Mouse (Mus musculus) ES-Bruce4 (cell line): ENCODE measurements around the gene Ntn1. TPM values are rescaled to one million over a fixed set of nuclear protein-coding genes. Genes with fewer than 3 reads are reported as not detected.

ENCODE experiments used
- H3K27ac ChIP-seq: 2 replicates; pipeline ENCODE4 v1.5.1; 2012; ENCODE audit warnings: low read length, inconsistent platforms; ENCODE audit not compliant: insufficient read depth
- H3K27me3 ChIP-seq: 2 replicates; pipeline ENCODE4 v1.6.1; 2012; ENCODE audit warnings: mild to moderate bottlenecking, low read length, inconsistent platforms; ENCODE audit not compliant: control insufficient read depth, poor library complexity, insufficient read depth, severe bottlenecking
- H3K36me3 ChIP-seq: 2 replicates; pipeline ENCODE4 v1.6.1; 2012; ENCODE audit warnings: inconsistent platforms, mild to moderate bottlenecking, low read length, moderate library complexity; ENCODE audit not compliant: control insufficient read depth, poor library complexity, insufficient read depth, severe bottlenecking
- H3K4me1 ChIP-seq: one replicate; pipeline ENCODE4 v1.8.1; 2011; ENCODE audit warnings: low read length; ENCODE audit not compliant: control insufficient read depth, insufficient read depth
- H3K4me3 ChIP-seq: 2 replicates; pipeline ENCODE4 v1.5.1; 2011; ENCODE audit warnings: low read depth, mild to moderate bottlenecking, low read length
- H3K9ac ChIP-seq: 2 replicates; pipeline ENCODE4 v1.6.1; 2012; ENCODE audit warnings: low read depth, mild to moderate bottlenecking, inconsistent platforms; ENCODE audit not compliant: poor library complexity, severe bottlenecking
- H3K9me3 ChIP-seq: replicated peaks from 2 replicates; pipeline ENCODE4 v1.6.1; 2012; ENCODE audit warnings: mild to moderate bottlenecking, low read length, inconsistent platforms; ENCODE audit not compliant: control insufficient read depth, poor library complexity, insufficient read depth, severe bottlenecking
- CTCF ChIP-seq: IDR thresholded peaks from one replicate; pipeline ENCODE4 v1.8.1; 2011; ENCODE audit warnings: low read depth, low read length
- EP300 ChIP-seq: IDR thresholded peaks from 2 replicates; pipeline ENCODE4 v1.6.1; 2011; ENCODE audit warnings: low read depth, low read length; ENCODE audit not compliant: insufficient read depth
- POLR2A ChIP-seq: IDR thresholded peaks from one replicate; pipeline ENCODE4 v1.8.1; 2011; ENCODE audit warnings: low read length; ENCODE audit not compliant: insufficient read depth
- polyA plus RNA-seq: library from polyadenylated mRNA; stranded (reverse); fragments of >200 nt; gene quantifications from 2 replicates; pipeline ENCODE4 v1.2.4, GENCODE M21; 2011; ENCODE audit warnings: low read depth; ENCODE audit not compliant: missing spikeins, insufficient read depth, insufficient read length

Ntn1 gene
- polyA plus RNA-seq, 1 experiment = 22.3 TPM

- no peak overlapping the region for H3K27ac ChIP-seq
- no peak overlapping the region for H3K4me3 ChIP-seq
- no peaks in the 10 kb centered on the region for H3K36me3 ChIP-seq
- TF ChIP-seq POLR2A (no peak), CTCF (no peak), EP300 (no peak)
- no peak overlapping the region for H3K9ac ChIP-seq
- no peaks in the 10 kb centered on the region for H3K27me3 ChIP-seq
- H3K4me1 ChIP-seq = no peaks in the 10 kb centered on the region
- H3K9me3 ChIP-seq = no peaks in the 10 kb centered on the region
Measured at GRCm38 (mm10) chr11:68185647-68186046, 215.0 kb downstream of the Ntn1 start.

- Histone ChIP-seq H3K36me3 (no peaks in the 10 kb centered on the region), H3K27me3 (no peaks in the 10 kb centered on the region), H3K4me3 (no peak overlapping the region), H3K27ac (no peak overlapping the region), H3K9ac (no peak overlapping the region), H3K4me1 (no peaks in the 10 kb centered on the region), H3K9me3 (no peaks in the 10 kb centered on the region)
- no peak for TF ChIP-seq EP300
- no peak for TF ChIP-seq CTCF
Measured at GRCm38 (mm10) chr11:68177415-68177814, 223.2 kb downstream of the Ntn1 start.

GRCm38 (mm10) chr11:68176550-68176949, 224.1 kb downstream of the Ntn1 start:
- Histone ChIP-seq H3K36me3 (no peaks in the 10 kb centered on the region), H3K4me3 (no peak overlapping the region), H3K27ac (no peak overlapping the region), H3K27me3 (no peaks in the 10 kb centered on the region), H3K9me3 (no peaks in the 10 kb centered on the region), H3K9ac (no peak overlapping the region), H3K4me1 (no peaks in the 10 kb centered on the region)
- no peak for TF ChIP-seq POLR2A
- TF ChIP-seq EP300 = no peak
- no peak for TF ChIP-seq CTCF

- H3K27me3 ChIP-seq = no peaks in the 10 kb centered on the region
- H3K9me3 ChIP-seq = no peaks in the 10 kb centered on the region
- H3K36me3 ChIP-seq = no peaks in the 10 kb centered on the region
- H3K27ac ChIP-seq = no peak overlapping the region
- no peaks in the 10 kb centered on the region for H3K4me1 ChIP-seq
- H3K9ac ChIP-seq = no peak overlapping the region
- TF ChIP-seq CTCF (no peak), EP300 (no peak), POLR2A (no peak)
- no peak overlapping the region for H3K4me3 ChIP-seq
Measured at GRCm38 (mm10) chr11:68172648-68173045, 228.0 kb downstream of the Ntn1 start.

GRCm38 (mm10) chr11:68171973-68172647, 228.5 kb downstream of the Ntn1 start:
- TF ChIP-seq CTCF (no peak), EP300 (no peak), POLR2A (no peak)
- H3K36me3 ChIP-seq = no peaks in the 10 kb centered on the region
- no peak overlapping the region for H3K9ac ChIP-seq
- no peak overlapping the region for H3K27ac ChIP-seq
- no peaks in the 10 kb centered on the region for H3K4me1 ChIP-seq
- H3K27me3 ChIP-seq = no peaks in the 10 kb centered on the region
- H3K4me3 ChIP-seq = no peak overlapping the region
- no peaks in the 10 kb centered on the region for H3K9me3 ChIP-seq

GRCm38 (mm10) chr11:68168427-68168826, 232.2 kb downstream of the Ntn1 start:
- no peaks in the 10 kb centered on the region for H3K27me3 ChIP-seq
- H3K9me3 ChIP-seq = no peaks in the 10 kb centered on the region
- peaks cover 2% of the 10 kb centered on the region for H3K4me1 ChIP-seq
- H3K36me3 ChIP-seq = no peaks in the 10 kb centered on the region
- H3K9ac ChIP-seq = no peak overlapping the region
- H3K4me3 ChIP-seq = no peak overlapping the region
- TF ChIP-seq CTCF = no peak
- TF ChIP-seq EP300 = no peak
- TF ChIP-seq POLR2A = no peak
- no peak overlapping the region for H3K27ac ChIP-seq
